Mouse (Mus musculus) thymus, adult 18-20 months (tissue): Measurements from ENCODE around the gene Bcl2a1b.
"Not testable (repeated sequence)": the region's sequence is repeated elsewhere in the genome, so short reads cannot be mapped to it uniquely, and the experiment has no call there.

ENCODE experiments used
- DNase-seq, 2 experiments: peaks; one replicate each; pipeline ENCODE4 v3.0.0; 2022; ENCODE audit warnings: mixed read lengths in 2 of 2

The Bcl2a1b gene

DNA sequence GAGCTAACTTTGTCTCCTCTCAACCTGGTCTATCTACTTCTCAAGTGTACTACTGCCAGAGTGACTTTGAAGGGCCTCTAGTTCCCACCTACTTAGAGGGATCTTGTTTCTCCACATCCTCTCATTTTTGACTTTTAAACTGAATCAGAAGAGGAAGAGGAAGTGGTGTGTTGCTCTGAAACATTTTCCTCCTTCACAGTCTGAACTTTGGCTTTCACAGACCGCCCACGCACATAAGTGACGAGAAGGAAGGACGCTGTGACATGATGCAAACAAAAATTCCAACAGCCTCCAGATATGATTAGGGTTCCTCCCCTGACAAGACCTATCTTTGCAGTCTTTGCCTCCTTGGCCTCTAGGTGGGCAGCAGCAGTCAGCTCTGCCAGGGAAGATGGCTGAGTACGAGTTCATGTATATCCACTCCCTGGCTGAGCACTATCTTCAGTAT, at the start of gene Bcl2a1b, which contains the start of gene Gm29094:
Gene Bcl2a1b, plus strand, starts transcription at position 241 of the 448 bp plus-strand sequence.
Gene Gm29094, plus strand, starts transcription at position 411 of the 448 bp plus-strand sequence.
- DNase-seq = peak; percentile 11 to 59

DNA sequence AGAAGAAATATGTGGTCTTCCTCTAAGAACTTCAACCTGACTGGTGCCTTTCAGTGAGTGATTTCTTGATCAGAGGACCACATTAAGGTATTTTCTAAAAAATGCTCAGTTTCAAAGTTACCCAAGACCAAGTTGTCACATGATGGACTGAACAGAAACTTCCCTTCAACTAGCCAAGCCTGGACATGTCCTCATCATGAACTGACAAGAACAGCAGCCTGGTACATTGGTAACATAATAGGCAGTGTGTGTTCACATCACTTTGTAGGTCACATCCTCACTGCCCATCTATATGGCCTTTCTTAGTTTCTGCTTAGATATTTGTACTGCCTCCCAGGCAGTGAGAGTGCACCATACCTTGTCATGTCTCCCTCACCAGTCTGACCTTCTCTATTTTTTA, 26.5 kb upstream of the Bcl2a1b start:
- not testable (repeated sequence) for DNase-seq

DNA sequence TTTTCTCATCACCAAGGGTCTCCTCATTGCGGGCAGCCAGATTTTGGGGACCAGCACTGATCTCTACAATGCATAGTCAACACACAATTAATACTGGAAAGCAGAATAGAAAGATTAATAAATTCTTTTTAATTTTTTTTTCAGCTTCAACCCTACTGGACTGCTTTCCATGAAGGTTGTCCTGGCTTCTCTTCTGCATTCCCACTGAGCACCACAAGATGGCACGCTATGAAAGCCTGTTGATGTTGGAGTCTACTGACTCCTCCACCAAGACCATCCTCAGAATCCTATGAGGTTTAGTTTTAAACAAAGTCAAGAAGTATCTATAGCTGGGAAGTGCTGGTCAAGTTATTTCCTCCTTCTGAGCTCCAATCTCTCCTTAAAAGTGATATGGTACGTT, 20.2 kb upstream of the Bcl2a1b start:
- DNase-seq = peak; percentile 36 to 47

DNA sequence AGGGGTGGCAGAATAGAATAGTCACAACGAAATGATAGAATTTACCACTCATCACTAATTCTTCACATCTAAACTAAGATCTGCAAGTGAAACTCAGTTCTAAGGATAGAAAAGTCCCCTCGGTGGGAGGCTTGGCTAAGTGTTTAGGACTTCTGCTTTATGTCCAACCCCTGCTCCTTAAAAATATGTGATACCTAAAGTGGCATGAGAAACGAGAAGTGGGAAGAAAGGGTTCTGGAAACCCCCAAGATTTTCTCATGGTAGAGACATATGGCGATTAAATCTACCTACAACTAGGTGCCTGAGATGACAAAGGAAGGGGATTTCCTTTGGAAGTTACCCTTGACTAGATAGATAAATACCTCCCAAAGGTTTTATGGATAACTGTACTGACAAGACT, 19.5 kb upstream of the Bcl2a1b start:
- DNase-seq = not testable (repeated sequence)

DNA sequence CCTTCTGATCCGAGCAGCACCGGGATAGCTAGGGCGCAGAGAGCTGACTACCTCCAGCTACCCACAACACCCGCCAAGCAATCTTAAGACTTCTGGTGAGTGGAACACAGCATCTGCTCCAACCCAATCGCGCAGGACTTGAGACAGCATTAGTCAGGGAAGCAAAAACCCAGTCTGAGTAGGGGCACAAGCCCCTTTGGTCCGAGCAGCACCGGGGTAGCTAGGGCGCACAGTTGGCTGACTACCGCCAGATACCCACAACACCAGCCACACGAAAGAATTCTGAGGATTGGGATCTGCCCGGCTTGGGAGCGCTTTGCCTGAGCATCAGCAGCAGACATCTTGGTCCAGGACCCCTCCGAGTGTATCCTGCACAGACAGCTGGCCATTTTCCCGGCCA, 12.0 kb upstream of the Bcl2a1b start:
- DNase-seq = not testable (repeated sequence)

DNA sequence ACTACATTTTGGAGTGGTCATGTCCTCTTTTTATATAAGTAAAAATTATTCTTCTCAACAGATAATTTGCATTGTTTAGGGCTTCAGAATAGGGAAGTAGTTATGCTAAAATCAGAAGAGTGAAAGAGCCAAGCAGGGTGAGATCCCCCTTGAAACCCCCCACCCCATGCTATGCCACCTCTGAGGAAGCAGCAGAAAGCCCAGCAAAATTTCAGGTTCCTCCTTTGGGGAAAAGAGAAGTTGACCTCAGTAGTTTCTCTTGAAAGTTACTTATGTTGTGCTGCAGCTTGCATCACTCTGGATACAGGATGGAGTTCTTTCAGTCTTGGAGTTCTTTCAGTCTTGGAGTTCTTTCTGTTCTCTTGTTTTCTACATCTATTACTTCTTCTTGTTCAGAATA, 3.5 kb upstream of the Bcl2a1b start:
- DNase-seq = not testable (repeated sequence)

DNA sequence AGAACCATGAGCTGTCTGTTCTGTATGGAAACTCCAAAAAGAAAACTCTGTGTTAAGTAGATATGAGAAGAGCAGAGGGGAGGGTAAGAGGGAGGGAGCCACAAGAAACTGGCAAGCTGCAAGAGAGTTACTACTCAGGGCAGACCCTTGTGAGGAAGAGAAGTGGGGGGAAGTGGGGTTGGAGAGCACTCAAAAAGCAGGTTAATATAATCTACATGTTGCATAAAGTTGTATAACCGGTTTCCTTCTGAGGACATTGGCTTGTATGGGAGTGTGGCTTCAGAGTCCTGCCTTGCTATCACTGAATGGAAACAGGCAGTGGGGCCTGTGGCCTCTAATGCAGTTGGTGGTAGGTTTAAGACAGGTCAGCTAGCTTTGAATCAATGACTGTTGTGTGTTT, 1.5 kb upstream of the Bcl2a1b start:
- not testable (repeated sequence) for DNase-seq

DNA sequence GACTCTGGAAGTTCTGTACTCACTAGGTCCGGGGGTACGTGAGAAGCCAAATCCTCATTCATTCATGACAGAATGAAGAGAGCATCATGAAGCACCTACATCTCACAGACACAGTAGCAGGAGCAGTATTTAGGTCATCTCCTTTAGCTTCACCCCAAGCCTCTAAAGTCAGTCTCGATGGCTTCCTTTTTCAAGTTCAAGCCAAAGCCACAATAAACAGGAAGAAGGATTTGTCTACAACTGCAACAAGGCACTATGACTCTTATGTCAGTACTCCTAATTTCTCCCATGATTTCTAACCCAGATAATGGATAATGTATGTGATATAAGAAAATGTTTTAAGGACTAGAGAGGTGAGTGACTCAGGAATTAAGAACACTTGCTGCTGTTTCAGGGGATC, 660 bp upstream of the Bcl2a1b start:
- DNase-seq = not testable (repeated sequence)

DNA sequence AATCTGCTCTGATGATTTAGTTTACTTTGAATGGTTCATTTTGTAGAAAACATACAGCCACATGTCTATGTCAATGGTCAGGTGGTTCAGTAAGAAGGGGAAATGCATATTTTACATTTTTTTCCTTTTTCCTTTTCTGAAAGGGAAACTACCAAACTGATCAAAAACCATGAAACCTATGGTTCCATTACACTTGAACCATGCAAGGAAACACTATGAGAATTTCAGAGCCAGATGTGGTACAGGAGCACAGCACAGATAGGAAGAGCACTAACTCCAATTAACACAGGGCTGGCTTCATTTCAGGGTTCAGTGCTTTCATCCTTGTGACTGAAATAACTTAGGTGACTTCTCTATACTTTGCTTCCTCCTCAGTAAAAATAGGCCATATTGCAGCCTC, 3.2 kb downstream of the Bcl2a1b start:
- DNase-seq = not testable (repeated sequence)

DNA sequence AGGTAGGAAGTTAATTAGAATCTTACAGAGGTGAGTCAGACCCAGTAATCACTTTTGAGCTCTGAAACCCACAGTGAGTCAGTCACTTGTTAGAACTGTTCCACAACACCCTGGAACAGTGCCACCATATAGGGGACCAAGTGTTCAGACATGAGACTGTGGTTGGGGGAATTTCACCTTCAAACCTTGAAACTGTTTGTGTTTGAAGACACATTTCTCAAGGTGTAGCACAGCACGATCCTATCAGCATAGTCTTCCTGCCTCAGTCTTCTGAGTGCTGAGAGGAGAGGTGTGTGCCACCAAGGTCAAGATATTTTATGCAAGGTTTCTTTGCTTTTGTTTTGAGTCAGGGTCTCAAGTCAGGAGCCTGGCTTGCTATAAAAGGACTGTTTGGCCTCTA, 9.9 kb downstream of the Bcl2a1b start:
- not testable (repeated sequence) for DNase-seq

DNA sequence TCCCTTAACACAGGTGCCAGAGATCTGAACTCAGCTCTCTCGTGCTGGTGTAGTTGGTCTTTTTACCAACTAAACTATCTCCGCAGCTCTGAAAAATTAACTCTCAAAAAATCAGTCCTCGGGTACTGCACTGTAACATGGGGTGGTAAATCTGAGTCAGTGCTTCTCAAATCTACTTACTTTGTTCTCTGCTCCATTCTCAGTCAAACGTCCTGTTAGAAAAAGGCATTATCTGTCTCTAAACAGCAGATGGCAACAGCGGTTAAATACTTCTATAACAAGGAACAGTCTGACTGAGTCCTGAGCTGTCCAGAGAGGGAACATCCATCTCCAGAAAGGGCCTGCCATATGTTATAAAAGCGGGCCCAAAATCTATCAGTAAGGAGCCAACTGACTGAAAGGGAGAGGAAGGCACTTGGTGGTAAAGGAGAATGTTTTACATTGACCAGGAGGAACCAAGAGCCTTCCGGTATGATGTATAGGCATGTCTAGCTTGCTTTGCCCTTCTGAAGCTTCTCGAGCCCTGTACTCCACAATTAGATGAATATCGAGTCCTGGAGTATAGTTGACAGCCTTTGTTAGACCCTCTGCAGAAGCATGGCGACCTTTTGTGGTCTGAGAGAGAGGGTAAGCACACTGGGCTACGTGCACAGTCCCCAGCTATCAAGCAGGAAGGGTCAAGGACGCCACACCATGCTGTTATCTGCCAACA, 11.5 kb downstream of the Bcl2a1b start, which contains the start of gene Mthfs:
Gene Mthfs, plus strand, starts transcription at position 324 of the 712 bp plus-strand sequence.
- not testable (repeated sequence) for DNase-seq

DNA sequence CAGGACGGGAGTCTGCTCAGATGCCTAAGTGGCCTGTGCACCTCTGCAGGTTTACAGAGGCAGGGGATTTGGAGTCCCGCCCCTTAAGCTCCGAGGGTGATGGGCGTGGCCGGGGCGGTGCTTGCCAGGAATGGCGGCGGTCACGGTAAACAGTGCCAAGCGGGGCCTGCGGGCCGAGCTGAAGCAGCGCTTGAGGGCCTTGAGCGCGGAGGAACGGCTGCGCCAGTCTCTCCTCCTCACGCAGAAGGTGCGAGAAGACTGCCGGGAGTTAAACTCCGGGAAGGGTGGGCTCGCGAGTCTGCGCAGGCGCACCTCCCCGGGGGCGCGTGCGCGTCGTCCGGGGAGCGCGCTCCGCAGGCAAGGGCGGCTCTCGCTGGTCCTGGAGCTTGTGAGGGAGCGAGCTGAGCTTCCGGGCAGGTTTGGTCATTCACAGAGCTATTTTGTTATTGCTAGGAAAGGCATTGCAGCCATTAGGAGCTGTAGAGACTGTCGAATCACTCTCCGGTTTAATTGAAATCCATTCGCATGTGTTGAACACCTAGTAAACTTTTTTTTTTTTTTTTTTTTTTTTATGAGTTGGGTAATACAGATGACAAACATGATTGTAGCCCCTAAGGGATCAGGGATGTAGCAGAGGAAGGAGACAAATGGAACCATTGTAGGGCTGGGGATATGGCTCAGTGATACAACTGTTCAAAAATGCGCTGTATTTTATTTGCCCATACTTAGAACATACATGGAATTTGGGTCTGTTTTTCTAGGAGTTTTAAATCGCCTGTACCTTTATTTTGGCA, 12.3 kb downstream of the Bcl2a1b start:
- DNase-seq = peak; percentile 74 to 84

DNA sequence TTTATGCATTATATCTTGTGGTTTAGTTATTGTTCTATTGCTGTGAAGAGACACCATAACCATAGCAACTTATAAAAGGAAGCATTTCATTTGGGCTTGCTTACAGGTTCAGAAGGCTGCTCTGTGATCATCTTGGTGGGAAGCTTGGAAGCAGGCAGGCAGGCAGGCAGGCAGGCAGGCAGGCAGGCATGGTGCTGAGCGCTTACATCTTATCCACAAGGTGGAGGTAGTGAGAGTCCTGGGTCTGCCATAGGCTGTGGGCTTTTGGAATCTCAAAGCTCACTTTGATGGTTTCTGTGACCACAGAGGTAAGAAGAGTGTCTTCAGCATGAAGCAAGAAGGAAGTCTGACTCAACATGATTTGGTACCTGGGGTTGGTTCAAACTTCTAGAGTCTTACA, 13.4 kb downstream of the Bcl2a1b start:
- DNase-seq = peak; percentile 31 to 59

DNA sequence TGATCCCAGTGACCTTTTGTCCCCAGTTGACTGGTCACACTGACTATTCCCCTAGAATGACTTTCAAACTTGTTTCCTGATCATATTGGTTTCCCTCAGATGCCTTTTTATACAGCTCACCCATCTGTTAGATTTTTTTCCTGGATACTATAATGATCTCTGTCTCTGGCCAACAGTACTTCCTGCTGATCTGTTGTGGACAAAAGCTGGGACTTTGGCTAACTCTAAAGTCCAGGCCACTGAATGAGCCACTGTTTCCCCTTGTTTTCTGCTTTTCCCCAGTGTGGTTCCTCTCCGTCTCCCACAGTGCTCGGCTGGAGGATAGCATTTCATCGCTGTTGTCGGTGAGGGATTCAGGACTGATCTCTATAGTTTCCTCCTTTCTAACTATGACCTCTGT, 19.2 kb downstream of the Bcl2a1b start:
- not testable (repeated sequence) for DNase-seq

DNA sequence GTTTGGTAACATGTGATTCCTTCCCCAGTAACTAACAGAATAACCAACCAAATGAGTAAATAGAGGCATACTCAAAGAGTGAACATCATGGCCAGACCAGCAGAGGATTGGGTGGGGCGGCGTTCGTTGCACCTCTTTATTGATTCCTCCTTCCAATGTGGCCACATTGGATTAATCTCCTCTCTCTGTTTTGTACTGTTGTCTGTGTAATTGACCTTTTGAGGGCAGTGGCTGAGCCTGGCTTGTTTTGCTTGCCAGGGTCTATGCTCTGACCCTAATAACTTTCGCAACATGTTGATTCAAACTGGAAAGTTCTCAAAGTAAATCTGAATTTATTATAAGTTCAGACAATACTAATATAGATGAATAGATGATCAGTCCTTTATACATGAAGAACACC, 20.7 kb downstream of the Bcl2a1b start:
- DNase-seq = not testable (repeated sequence)

DNA sequence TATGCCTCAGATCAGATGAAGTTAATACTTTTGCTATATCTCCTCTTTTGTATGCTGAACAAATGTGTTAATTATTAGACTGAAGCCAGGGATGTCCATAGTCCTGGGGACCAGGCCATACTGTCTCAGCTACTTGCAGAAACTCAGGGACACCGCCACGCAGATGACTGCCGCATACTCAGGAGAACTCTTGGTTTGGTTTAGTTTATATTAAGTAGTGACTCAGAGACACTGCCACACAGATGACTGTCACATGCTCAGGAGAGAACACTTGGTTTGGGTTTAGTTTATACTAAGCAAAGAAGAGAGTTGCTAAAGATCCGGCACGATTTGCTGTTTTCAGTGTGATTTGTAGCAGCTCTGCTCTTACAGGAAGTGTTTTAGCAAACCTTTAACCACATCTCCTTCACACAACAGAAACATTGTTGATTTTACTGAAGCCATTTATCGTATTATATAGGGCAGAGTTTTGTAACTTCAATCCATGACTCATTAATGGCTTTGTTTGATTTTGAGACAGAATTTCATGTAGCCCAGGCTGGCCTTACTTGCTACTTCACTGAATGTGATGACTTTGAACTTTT, 21.8 kb downstream of the Bcl2a1b start:
- not testable (repeated sequence) for DNase-seq

DNA sequence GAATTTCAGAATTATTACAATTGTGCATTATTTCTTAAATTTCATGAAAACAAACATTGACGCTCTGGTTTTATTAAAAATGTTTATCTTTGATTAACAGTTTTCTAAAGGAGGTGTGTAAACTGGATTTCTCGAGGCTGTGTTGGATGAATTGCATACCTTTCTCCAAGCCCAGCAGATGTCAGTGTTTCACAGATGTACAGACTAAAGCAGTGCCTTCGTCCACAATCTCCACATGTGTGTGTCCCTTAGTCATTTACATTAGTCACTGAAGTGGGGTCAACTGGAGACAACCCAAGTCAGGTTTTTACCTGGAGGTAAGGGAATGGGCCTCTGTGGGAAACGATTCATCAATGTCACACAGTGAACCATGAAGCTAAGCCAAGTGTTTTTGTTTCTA, 27.1 kb downstream of the Bcl2a1b start:
- DNase-seq = no peak

DNA sequence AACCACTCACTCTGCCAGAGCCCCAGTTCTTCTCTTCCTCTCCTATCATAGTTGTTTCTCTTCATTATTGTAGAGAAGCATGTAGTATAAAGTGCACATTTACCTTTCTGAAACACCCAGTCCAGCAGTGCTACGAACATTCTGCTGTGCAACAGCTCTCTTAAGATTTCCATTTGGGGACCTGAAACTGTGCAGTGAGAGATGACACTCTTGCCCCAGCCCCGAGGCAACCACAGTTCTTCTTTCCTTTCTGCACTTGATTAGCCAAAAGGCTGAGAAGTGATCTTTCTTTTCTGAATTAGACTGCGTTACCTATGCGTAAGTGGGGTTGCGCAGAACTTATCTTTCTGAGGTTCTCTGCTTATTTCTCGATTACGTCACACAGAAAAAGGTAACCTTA, 29.1 kb downstream of the Bcl2a1b start:
- DNase-seq = no peak

DNA sequence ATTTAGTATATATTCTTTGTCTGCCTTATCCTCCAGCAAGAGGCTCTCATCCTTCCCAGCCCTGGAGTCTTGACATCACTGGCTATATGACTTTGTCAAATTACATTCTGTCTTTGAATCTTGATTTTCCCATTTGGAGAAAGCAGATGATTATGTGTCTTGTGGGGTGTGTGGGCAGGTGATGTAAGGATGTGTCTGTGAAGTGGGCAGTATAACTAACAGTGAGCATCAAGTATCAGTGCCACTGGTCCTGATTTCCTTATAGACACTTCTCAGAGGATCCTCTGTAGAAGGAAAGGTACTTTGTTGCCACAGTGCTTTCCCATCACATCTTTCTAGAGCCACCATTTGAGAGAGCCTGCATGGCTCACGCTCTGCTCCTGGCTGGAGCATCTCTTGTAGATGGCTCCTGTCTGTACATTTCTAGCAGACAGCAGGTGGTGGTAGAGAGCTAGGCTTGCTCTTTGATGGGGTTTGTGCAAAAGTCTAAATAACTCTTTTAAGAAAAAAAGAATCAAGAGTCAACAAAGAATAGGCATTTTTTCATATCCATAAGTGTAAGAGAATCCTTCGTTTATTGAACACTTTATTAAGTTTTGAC, 32.0 kb downstream of the Bcl2a1b start:
- DNase-seq = not testable (repeated sequence)

DNA sequence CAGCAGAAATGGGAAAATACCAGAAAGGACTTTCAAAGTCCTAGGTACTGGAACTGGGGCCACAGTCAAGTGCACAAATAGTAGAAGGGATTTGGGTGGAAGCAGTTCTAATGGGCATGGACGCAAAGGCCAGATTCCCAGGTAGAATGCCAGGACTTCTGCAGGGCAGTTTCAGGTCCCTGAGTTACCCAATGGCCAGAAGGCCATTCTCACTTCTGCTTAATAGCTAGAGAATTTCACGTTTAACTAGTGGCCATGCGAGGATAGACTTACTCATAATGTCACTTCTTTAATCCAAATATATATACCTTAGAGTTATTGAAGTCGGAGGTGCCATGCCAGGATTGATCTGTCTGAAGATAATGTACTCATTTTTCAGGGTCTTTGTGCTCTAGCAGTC, 38.1 kb downstream of the Bcl2a1b start:
- not testable (repeated sequence) for DNase-seq

DNA sequence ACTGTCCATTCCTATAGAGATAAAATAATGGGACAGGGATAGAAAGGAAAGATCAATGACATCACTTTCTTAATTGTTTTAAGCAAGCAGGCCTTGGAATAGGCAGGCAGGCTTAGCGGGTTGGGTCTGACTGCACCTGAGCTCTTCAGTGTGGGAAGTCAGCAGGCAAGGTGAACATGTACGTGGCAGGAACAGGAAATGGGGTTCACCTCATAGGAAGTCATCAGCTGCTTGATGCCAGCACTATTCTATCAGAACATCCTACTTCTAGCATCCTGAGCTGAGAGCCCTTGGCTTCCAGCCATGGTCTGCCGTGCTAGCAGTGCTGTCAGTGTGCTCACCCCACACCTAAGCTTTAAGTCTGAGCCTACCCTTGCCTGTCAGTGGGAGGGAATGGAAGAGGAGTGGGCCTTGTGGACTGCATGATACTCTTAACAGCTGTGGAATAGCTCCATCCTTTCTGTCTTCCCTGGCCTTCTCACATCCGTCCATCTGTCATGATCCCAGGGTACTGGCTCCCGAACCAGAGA, 40.0 kb downstream of the Bcl2a1b start:
- not testable (repeated sequence) for DNase-seq

DNA sequence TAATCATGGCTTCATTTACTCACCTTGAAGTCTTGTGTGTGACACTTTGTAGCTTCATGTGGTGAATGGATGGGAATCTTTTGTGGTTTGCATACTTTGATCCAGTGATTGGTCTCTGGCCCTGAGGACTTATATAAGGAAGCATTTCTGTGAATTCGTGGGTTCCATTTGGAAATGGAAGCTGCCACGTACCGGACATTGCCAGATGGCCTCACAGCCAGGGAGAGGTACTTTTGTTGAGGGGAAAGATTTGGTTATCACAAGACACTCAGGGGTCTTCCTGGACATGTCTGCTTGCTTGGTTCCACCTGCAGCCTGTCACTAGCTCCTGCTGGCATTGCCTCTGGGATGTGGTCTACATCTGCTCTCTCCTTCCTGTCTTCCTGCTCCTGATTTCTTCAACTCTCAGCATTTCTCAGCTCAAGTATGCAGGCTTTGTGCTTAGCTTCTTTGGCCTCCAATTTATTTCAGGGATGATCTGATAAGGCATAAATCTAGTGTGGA, 41.6 kb downstream of the Bcl2a1b start:
- not testable (repeated sequence) for DNase-seq
